Mouse (Mus musculus) testis, adult 2 months (tissue): ENCODE measurements at regions not wholly inside any gene's neighbourhood (a gene's known extent, or its start where the extent isn't known, plus 50 kb on each side); places are given as distances from the start of the nearest gene placed in this dataset.

Experiments
- H3K27ac ChIP-seq: fragments of 200-500 bp; 2 replicates; pipeline ENCODE4 v1.5.1; 2012; ENCODE audit warnings: low read depth, low read length; ENCODE audit not compliant: control insufficient read depth, insufficient read depth
- H3K27me3 ChIP-seq: fragments of 200-500 bp; 2 replicates; pipeline ENCODE4 v1.6.1; 2012; ENCODE audit warnings: mild to moderate bottlenecking, low read length, moderate library complexity; ENCODE audit not compliant: control insufficient read depth, insufficient read depth
- H3K36me3 ChIP-seq: fragments of 200-500 bp; 2 replicates; pipeline ENCODE4 v1.6.1; 2012; ENCODE audit warnings: mild to moderate bottlenecking, low read length; ENCODE audit not compliant: control insufficient read depth, insufficient read depth
- H3K4me1 ChIP-seq: fragments of 200-500 bp; 2 replicates; pipeline ENCODE4 v1.6.1; 2012; ENCODE audit warnings: low read length; ENCODE audit not compliant: control insufficient read depth, insufficient read depth
- H3K4me3 ChIP-seq: fragments of 200-500 bp; 2 replicates; pipeline ENCODE4 v1.5.1; 2012; ENCODE audit warnings: low read depth, mild to moderate bottlenecking, low read length, moderate library complexity, mixed read lengths; ENCODE audit not compliant: control insufficient read depth
- CTCF ChIP-seq: fragments of 200-500 bp; IDR thresholded peaks from 2 replicates; pipeline ENCODE4 v1.5.1; 2012; ENCODE audit warnings: low read depth, mild to moderate bottlenecking, inconsistent platforms, low read length, moderate library complexity; ENCODE audit not compliant: control insufficient read depth, insufficient read depth, insufficient replicate concordance
- POLR2A ChIP-seq: fragments of 200-500 bp; IDR thresholded peaks from 2 replicates; pipeline ENCODE4 v1.6.1; 2012; ENCODE audit warnings: low read depth, mild to moderate bottlenecking, inconsistent platforms, low read length, moderate library complexity; ENCODE audit not compliant: control insufficient read depth

- no peak overlapping the region for H3K27ac ChIP-seq
- TF ChIP-seq POLR2A, result no peak
- TF ChIP-seq CTCF, result no peak
- H3K27me3 ChIP-seq, result no peaks in the 10 kb centered on the region
- peak overlapping the region; percentile 69 for H3K4me3 ChIP-seq
- no peaks in the 10 kb centered on the region for H3K36me3 ChIP-seq
- peaks cover 6% of the 10 kb centered on the region for H3K4me1 ChIP-seq
These were observed 107.4 kb upstream of the Unc5b start for GRCm38 (mm10) chr10:60938749-60939148.

GRCm38 (mm10) chr10:60937517-60937866 is 106.1 kb upstream of the Unc5b start:
- Histone ChIP-seq H3K4me3 (peak overlapping the region; percentile 51), H3K4me1 (peaks cover 6% of the 10 kb centered on the region), H3K27ac (no peak overlapping the region), H3K27me3 (no peaks in the 10 kb centered on the region), H3K36me3 (no peaks in the 10 kb centered on the region)
- no peak for TF ChIP-seq CTCF
- TF ChIP-seq POLR2A, result no peak

GRCm38 (mm10) chr10:60936659-60937516 is 105.5 kb upstream of the Unc5b start:
- Histone ChIP-seq H3K27ac (no peak overlapping the region), H3K27me3 (no peaks in the 10 kb centered on the region), H3K4me1 (peaks cover 6% of the 10 kb centered on the region), H3K36me3 (no peaks in the 10 kb centered on the region), H3K4me3 (peak overlapping the region; percentile 51)
- no peak for TF ChIP-seq CTCF
- no peak for TF ChIP-seq POLR2A

GRCm38 (mm10) chr10:60934297-60935286 is 103.2 kb upstream of the Unc5b start:
- H3K36me3 ChIP-seq, result no peaks in the 10 kb centered on the region
- H3K4me1 ChIP-seq, result peaks cover 6% of the 10 kb centered on the region
- no peaks in the 10 kb centered on the region for H3K27me3 ChIP-seq
- no peak overlapping the region for H3K4me3 ChIP-seq
- TF ChIP-seq POLR2A (no peak), CTCF (no peak)
- no peak overlapping the region for H3K27ac ChIP-seq

DNA sequence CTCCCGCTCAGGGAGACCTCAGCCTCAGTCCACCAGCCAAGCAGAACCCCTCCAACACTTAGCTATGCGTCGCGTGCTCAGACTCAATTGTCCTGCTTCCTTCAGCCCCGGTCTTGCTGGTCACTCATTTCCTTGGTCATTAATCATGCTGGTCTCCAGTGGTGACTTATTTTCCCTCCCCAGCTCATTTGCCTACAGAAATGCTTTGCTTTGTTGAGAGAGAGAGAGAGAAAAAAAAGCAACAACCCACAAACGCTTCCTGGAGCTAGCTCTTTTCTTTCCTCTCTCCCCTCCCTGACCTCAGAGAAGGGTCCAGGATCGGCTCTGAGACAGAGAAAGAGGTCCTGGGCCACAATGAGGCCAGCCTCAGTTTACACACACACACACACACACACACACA is 102.5 kb upstream of the Unc5b start:
- Histone ChIP-seq H3K4me3 (no peak overlapping the region), H3K27ac (no peak overlapping the region), H3K36me3 (no peaks in the 10 kb centered on the region), H3K4me1 (peaks cover 9% of the 10 kb centered on the region), H3K27me3 (no peaks in the 10 kb centered on the region)
- TF ChIP-seq CTCF, result no peak
- TF ChIP-seq POLR2A, result no peak

- TF ChIP-seq CTCF, result no peak
- TF ChIP-seq POLR2A, result no peak
- no peaks in the 10 kb centered on the region for H3K36me3 ChIP-seq
- no peaks in the 10 kb centered on the region for H3K27me3 ChIP-seq
- no peak overlapping the region for H3K4me3 ChIP-seq
- peaks cover 4% of the 10 kb centered on the region for H3K4me1 ChIP-seq
- H3K27ac ChIP-seq, result no peak overlapping the region
These were observed 101.5 kb upstream of the Unc5b start for GRCm38 (mm10) chr10:60932855-60933254.

DNA sequence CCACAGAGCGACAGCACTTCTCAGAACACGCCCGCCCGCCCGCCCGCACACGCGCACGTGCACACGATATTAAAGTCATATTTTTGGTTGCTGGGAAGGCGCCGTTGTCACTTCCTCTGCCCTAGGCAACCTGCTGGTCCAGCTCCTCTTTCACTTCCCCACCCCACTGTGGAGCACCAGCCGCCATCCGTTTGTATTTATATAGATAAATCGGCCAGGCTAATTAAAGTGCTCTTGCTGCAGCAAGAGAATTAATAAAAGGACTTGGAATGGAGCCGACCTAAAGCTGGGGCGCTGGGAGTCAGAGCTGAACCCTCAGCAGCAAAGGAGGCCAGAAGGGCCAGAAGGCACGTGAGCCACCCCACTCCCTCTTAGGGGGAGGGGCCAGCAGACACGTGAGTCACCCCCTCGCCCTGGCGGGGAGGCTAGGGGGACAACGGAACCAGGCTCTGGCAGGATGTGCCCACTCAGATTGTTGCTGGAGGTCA is 100.6 kb upstream of the Unc5b start:
- peaks cover 3% of the 10 kb centered on the region for H3K4me1 ChIP-seq
- H3K27me3 ChIP-seq, result no peaks in the 10 kb centered on the region
- no peak overlapping the region for H3K27ac ChIP-seq
- no peaks in the 10 kb centered on the region for H3K36me3 ChIP-seq
- H3K4me3 ChIP-seq, result no peak overlapping the region
- TF ChIP-seq POLR2A (no peak), CTCF (no peak)
